Mouse (Mus musculus) bone marrow macrophage, adult 2 months (primary cell): ENCODE results near the gene Ror2.

ENCODE experiments used
- CTCF ChIP-seq: IDR thresholded peaks from 2 replicates; pipeline ENCODE4 v1.5.1; 2012; ENCODE audit warnings: low read depth, mild to moderate bottlenecking, low read length, moderate library complexity
- POLR2A ChIP-seq: IDR thresholded peaks from 2 replicates; pipeline ENCODE4 v1.6.1; 2012; ENCODE audit warnings: mild to moderate bottlenecking, low read depth, low read length, borderline replicate concordance

DNA sequence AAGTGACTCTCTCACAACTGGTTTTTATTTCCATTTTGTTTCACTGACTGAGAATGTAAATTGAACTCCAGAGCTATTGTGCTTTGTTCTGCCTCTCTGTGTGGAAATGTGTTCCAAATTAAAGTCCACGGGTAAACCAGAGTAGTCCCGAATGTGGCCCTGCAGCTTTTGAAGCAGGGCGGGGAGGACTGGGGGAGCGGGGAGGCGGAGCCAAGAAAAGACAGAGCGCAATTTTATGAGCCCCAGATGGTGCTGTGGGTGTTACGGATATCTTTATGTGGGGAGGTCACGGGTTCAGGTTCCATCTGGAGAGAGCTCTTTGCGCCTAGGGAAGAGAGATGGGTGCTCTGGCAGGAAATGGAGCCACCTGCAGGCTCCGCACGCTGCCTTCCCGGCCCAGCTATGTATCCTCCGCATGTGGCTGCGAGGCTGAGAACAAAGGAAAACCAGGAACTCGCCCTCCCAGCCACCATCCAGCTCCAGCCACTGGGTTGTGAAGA lies 23.8 kb upstream of the Ror2 start:
- TF ChIP-seq CTCF (no peak), POLR2A (no peak)
